Mouse (Mus musculus): ENCODE data around the gene Atg9b.

The Atg9b gene

DNA sequence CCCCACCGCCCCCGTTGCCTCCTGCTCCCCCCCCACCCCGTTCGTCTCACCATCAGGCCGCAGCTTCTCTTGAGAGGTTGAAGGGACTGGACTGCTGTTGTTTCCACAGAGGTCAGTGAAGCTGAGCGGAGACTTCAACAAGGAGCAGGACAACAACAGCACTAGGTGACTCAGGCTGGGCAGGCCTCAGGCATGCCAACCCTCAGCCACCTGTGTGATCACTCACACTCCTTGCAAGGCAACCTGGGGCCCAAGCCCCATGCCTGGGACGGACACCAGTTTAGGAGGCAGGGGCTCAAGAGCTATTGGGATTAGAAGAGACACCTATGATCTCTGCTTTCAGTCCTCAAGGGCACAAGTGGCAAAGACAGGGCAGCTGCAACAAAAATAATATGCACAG lies at the start of gene Atg9b:
TSS of gene Atg9b (minus strand) at position 280 of the 400 bp plus-strand sequence.
- no peak for DNase-seq (ENCODE audit: extremely low read depth, low read depth, low spot score)

DNA sequence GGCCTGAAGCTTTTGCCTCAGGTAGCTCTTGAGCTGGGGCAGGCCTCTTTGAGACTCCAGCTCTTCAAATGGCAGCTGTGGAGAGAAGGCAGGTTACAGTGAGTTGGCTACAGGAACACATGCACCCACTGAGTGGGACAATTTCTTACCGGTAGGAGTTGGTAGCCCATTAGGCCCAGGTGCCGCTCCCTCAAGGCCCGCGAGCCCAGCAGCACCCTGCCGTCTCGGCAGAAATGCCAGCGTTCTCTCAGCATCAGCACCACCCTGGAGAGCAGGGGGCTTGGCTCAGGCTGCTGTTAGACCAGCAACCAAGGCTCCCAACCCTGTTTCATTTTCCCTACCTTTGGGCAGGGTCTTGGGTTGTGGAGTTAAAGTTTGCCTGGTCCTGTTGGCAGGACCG lies 49.2 kb upstream of the Atg9b start:
- DNase-seq (ENCODE audit: extremely low read depth, low read depth, low spot score), result no peak

DNA sequence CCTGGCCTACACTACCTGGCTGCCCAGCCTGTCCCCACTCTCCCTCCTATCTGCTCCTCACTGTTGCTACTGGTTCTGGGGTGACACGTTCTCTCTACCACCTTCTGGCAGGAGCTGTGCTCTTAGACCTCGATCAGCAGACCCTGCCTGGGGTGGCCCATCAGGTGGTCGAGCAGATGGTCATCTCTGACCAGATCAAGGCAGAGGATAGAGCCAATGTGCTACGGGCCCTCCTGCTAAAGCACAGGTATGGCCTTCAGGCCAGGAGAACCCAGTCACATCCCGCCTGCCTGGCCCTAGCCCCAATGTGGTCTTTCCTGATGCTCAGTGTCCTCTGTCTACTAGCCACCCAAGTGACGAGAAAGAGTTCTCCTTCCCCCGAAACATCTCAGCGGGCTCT lies 42.0 kb upstream of the Atg9b start:
- no peak for DNase-seq (ENCODE audit: extremely low read depth, low read depth, low spot score)

DNA sequence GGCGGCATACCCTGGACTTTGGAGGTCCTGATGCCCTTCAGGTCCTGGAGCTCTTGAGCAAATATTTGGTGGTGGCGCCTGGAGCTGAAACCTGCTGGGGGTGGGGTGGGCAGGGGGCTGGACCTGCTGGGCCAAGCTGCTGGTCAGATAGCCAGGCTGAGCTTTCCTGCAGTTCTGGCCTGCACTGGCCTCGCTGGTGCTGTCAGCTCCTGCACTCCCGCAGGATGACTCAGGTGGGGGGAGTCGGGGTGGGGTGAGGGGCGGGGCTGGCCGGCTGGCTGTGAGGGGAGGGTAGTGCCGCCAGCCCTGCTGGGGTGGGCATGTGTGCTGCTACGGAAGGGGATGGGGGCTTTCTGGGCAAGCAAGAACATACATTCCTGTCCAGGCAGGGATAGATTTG lies 36.7 kb upstream of the Atg9b start:
- no peak for DNase-seq (ENCODE audit: extremely low read depth, low read depth, low spot score)

DNA sequence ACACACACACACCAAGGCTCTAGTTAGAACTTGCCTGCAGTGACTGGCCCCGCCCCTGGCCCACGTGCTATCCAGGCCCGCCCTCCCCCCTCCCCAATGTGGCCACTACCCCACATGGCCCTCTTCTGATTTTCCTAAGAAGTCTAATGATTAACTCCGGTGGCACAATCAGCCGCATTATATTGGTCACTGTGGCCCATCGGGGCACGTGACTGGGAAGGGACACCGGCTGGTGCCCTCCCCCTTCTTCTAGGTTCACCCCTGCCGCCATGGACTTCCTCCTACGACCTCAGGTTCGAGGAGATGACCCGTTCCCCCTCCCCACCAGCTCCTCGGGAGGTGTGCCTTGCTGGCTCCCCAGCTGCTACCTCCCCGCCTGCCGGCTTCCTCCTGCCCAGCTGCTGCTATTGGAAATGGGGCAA lies 36.0 kb upstream of the Atg9b start:
- no peak for DNase-seq (ENCODE audit: extremely low read depth, low read depth, low spot score)

DNA sequence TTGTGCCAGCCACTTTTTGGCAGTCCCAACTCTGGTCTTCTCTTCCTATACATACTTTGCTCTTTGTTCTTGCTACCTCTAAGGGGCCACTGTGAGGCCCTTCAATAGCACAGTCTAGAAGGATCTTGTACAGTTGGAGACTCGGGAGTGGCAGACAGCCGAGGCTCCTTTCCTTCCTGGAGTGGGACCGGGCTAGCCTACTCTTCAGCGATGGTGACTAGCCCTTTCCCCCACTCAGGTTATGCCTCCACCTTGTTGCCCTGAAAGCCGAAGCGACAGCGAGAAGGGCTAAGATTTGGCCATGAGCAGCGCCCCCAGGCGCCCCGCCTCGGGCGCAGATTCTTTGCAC lies 35.3 kb upstream of the Atg9b start:
- no peak for DNase-seq (ENCODE audit: extremely low read depth, low read depth, low spot score)

DNA sequence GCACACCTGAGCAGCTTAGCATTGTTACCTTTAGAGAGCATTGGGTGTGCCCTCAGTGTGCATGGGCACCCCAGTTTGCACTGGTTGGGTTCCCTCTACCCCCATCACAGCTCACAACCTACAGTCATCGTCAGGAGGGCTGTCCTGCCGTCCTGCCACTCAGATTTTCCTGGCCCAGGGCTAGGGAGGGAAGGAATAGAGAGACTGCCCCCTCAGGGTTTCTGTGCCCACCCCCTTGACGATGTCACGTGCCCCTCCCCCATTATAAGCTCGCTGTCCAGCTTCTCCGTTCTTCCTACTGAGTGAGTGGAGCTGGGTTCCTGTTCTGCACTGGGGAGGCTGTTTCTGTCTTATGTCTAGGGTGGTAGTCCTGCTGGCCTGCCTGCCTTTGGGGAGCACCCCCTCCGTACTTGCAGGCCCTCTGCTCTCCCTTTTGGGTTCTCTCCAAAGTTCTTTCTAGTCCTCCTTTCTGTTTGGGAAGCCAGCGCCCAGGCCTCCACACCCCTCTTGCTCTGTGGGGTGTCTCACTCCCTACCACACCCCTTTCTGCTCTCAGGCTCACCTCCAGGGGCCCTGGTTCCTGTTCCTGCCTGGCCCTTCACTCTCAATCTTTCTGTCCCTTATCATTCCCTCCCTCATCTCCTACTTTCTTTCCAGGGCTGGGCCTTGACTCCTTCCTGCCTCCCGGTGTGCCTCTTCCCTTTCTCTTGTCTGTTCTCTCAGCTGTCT lies 34.8 kb upstream of the Atg9b start:
- DNase-seq (ENCODE audit: extremely low read depth, low read depth, low spot score), result no peak

DNA sequence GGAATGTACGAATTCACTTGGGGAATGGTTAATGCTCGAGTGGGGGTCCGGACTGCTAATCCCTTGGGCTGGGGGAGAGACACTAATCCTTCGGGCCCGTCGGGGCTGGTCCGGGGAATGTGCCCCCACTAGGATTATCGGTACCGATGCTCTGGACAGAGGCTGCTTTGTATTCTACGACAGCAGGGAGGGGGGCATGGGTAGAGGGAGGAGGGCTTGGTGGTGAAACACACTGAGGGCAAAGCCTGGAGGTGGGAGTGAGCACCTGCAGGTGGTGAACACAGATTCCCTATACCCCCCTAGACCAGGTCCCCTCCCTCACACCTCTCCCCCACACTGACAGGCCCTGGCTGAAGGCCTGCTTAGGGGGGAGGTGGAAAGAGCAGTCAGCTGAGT lies 34.1 kb upstream of the Atg9b start:
- no peak for DNase-seq (ENCODE audit: extremely low read depth, low read depth, low spot score)

DNA sequence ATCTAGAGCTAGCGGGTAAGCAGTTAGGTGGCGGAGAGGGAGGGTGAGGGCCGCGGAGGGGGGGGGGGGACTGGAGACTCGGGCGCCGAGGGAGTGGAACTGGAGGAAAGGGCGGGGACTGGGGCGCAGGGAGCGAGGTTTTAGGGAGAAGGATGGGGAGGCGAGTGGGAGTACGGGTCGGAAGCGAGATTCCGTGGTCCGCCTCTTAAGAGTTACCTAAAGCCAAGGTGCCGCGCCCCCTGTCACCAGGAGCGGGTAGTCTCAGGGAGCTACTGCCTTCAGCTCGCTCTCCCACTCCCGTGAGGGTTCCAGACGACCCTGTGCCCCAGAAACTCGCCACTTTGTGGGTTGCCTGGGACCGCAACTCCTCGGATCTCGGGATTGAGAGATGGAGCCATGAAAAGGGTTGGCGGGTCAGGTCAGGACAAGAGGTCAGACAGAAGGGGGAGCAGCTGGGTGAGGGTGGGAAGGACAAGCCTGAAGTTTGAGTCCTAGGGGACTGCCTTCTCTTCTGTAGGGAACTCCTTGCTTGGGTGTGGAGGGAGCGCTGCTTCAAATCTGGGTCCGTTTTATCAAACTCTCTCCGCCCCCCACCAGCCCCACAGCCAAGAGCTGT lies 33.6 kb upstream of the Atg9b start:
- no peak for DNase-seq (ENCODE audit: extremely low read depth, low read depth, low spot score)

DNA sequence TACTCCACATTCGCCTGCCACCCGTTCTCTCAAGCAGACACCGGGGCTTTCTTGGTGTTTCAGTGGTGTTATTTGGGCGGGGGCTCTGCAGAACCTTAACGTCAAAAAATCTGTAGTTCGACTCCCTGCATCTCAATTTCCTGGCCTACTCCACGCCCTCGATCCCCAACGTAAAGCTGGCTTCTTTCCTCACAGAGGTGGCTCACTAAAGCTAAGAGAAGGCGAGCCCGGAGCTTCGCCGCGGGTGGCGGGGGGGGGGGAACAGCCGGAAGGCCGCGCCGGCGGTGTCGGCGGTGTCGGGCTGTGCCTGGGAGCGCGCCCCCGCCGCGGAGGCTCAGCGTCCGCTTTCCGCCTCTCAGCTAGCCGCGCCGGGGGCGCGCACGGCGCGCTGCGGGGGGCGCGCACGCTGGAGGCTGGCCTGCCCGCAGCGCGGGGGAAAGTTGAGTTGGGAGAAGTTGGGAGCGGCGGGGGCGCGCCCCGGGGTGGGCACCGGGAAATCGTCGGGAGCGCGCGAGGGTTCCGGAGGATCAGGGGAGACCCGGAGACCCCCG lies 33.0 kb upstream of the Atg9b start:
- no peak for DNase-seq (ENCODE audit: extremely low read depth, low read depth, low spot score)

DNA sequence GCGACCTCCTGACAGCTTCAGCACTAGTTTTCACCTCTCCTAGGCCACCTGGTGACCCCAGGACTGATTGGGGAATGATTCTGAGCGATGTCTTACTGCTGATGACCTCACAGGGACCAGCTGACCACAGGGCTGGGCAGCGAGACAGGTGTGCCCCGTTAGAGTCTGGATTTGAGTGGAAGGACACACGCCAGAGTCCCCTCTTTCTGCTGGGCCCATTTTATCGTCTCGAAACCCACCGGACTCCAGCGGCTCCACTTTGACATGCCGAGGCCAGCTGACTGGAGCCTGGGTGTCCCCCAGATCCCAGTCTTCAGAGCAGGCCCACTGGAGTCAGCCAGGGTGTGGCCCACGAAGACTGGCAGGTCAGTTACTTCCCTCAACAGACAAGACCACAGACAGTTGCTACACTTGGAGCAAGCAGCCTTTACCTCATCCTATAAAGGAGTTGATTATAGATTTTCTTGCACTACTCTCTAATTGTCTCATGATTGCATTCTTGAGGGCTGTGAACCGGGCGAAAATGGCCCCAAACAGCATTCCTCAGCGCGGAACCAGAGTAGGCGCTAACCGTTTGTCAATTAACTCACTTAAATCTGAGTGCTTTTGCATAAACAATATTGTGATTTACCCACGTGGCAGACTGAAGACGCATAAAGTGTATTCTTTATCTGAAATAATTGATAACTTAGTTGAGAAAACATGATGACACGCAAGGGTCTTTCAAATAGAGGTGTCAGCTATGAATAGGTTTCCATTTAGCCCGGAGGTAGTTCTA lies 32.2 kb upstream of the Atg9b start:
- no peak for DNase-seq (ENCODE audit: extremely low read depth, low read depth, low spot score)

DNA sequence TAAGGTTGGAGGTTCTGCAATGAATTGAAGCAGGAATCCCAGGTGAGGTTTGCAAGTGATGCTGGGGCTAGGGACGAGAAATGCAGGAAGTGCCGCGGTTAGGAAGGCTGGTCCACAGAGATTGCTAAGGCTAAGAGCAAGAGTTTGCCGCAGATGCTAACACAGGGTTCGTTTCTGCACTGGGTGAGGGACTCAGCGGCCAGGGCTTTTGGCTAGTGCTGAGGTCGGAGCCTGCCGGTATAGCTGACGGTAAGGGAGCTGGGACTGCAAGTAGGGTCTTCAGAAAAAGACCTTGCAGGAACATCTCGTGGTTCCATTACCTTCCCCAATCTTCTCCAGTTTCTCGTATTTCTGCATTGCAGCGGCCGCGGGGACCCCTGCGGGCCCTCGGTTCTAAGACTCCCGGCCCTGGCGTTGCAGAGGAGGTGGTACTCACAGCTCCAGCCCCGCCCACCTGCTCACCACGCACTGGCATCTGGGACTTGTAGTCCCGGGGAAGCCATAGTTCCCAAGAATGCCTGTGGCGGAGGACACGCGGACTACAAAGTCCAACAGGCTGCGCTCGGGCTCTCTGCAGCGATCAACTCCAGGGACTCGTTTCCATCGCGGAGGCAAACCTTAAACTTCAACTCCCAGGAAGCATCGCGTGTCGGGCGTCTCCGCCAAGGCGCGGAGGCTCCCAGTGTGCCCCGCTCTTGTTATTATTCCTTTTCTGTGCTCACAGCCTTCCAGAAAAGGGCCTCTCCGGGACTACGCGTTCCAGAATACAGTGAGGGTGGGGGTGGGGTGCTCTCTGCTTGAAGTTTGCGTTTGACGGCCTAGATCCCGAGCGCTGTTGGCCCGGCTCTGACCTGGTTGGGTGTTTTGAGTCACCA lies 31.4 kb upstream of the Atg9b start, which contains the start of the genes Cdk5 and Slc4a2:
TSS of gene Cdk5 (minus strand) at position 402 of the 875 bp plus-strand sequence.
TSS of gene Slc4a2 (plus strand) at position 709 of the 875 bp plus-strand sequence.
- peak; percentile 99 for DNase-seq (ENCODE audit: extremely low read depth, low read depth, low spot score)

DNA sequence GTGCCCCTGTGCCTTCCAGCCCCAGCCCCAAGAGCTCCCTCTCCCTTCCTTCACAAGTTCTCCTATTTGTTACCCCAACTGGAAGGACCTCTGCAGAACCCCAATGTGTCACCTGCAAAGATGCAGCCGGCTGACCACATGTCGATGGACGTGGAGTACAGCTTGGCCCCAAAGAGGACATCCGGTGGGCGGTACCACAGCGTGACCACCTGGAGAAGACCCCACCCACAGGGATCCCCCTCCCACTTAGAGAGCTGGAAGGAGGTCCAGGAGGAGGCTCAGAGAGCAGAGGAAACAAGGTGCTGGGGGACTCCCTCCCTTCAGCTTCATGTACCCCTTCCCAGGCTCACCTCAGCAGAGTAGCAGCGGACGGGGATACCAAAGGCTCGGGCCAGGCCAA lies 28.4 kb upstream of the Atg9b start:
- DNase-seq (ENCODE audit: extremely low read depth, low read depth, low spot score), result no peak

DNA sequence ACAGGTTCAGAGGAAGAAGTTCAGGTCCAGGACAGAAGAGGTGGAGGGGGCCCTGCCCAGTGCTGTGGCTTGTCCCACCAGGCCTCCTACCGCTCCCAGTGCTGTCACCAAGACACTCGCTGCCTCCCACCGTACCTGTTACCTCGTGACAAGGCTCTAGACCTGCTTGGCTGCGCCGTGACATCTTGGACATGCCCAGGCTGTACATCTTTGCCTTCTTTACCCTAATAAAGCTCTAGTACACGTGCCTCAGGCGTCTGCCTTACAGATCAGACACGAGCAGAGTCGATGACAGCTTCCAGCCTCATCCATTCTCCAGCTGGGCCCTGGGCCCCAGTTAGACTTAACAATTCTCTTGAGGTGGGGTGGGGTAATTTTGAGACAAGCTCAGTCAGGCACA lies 25.6 kb upstream of the Atg9b start:
- DNase-seq (ENCODE audit: extremely low read depth, low read depth, low spot score), result no peak

DNA sequence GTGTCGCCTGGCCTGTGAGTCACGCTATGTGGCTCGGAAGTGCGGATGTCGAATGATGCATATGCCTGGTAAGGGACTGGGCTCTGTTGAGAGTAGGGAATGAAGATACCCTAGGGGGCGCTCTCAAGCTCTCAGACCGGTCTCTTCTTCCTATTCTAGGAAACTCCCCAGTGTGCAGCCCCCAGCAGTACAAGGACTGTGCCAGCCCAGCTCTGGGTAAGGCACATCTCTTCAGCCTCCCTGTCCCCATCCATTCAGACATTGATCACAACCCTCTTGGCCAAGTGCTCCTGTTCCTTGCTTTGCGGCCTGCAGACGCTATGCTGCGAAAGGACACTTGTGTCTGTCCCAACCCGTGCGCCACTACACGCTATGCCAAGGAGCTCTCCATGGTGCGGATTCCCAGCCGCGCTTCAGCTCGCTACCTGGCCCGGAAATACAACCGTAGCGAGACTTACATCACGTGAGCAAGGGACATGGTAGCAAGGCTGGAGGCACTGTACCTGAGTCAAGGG lies 24.3 kb upstream of the Atg9b start:
- DNase-seq (ENCODE audit: extremely low read depth, low read depth, low spot score), result no peak

DNA sequence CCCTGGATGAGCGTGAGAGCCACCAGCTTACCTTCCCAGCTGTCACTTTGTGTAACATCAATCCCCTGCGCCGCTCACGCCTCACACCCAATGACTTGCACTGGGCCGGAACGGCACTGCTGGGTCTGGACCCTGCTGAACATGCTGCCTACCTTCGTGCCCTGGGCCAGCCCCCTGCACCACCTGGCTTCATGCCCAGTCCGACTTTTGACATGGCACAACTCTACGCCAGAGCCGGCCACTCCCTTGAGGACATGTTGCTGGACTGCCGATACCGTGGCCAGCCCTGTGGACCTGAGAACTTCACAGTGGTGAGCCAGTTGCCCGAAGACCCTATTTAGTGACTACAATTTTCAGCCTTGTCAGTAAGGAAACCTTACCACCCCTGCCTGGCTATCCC lies 22.0 kb upstream of the Atg9b start:
- no peak for DNase-seq (ENCODE audit: extremely low read depth, low read depth, low spot score)

DNA sequence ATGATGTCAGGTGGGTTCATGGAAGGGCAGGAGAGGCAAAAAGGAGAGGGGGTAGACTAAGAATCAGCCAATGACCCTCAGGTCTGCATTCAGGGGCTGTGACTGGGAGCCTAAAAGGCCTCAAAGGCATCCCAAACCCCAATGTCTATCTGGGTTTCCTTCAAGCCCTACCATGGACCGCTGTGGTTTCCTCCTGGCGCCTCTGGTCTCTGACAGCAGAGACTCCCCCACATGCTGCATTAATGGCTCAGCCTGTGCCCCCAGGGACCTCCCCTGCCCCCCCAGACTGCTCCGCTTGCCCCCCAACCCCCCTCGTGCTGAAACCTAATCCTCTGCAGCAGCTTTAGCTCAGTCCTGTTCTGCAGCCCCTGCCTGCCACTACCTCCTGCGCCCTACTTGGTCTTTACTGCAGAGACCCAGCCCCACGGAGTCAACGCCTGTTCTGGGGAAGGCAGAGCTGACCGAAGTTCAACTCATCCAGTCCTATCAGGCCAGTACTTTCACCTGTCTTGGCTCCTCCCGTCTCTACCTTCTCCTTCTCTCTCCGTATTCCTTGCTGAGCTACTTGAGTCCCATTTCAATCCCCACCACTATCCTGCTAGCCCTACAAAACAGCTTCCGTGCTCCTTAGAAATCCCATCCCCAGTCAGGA lies 21.2 kb upstream of the Atg9b start, which contains the start of gene Asic3:
TSS of gene Asic3 (plus strand) at position 351 of the 652 bp plus-strand sequence.
- no peak for DNase-seq (ENCODE audit: extremely low read depth, low read depth, low spot score)

DNA sequence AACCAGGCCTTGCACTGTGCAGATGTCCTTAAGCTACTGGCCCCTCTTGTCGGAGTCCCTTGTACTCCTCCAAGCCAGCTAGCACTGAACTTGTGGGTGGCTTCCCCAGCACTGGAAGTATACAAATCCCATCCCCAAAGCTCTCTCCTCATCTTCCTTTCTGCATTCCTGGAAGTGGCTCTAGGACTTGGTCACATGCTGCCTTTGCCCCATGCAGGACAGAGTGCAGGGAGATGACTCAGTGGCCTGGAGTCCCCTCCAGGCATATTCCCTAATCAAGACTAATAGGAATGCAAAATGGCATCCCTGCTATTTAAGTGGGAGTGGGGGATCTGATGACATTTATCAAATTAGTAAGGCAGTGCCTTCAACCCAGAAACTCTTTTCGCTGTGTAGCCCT lies 20.1 kb upstream of the Atg9b start:
- DNase-seq (ENCODE audit: extremely low read depth, low read depth, low spot score), result no peak

DNA sequence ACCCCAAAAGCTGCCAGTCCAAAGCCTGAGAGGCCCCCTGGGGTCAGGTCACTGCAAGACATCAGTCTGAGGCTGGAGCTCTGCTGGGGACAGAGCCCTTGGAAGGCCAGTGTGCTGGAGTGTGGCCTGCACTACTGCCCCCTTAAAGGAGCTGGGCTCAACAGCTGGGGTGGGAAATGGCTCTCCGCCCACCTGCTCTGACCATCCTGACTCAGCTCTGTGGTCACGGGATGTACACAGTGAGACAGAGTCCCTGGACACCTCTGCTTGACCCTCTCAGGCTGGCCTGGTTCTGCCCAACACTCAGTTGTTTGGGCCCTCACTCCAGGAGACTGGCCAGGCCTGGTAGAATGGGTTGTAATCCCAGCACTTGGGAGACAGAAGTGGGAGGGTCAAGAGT lies 17.5 kb upstream of the Atg9b start:
- no peak for DNase-seq (ENCODE audit: extremely low read depth, low read depth, low spot score)

DNA sequence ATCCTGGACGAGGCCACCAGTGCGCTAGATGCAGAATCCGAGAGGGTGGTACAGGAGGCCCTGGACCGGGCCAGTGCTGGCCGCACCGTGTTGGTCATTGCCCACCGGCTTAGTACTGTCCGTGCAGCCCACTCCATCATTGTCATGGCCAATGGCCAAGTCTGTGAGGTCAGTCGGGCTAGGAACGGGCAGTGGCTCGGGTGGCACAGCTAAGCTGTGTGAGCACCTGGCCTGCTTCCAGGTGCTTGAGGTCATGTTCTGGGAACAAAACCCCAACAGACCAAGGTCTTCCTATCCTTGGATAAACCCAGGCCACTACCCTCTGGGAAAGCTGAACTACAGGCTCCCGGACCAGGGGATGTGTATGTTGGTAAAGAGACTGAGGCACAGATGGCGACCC lies 16.7 kb upstream of the Atg9b start:
- DNase-seq (ENCODE audit: extremely low read depth, low read depth, low spot score), result no peak

Measured in fat pad, adult 2 months (tissue).